8 mouse cellular contexts compared by ENCODE assay signal in the genomic region with DNA sequence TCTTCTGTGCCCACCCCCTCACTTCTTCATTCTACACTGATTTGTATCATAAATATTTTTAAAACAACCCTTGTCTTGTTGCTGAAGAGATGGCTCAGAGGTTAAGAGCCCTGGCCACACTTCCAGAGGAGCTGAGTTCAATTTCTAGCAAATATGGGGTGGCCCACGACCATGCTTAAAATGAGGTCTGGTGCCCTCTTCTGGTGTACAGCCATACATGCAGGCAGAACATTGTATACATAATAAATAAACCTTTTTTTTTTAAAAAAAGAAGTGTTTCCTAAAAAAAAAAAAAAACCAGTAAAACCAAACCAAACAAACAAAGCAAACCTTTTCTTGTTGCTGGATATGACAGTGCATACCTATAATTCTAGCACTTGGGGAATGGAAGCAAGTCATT.
DNase-seq lines count a peak whose midpoint lies in the region; TF ChIP-seq lines count a peak whose summit lies in the region.

No protein-coding gene starts in this region.

- DNase-seq in heart, postnatal 36 days: peak; percentile 13 to 22
- no peak for DNase-seq in heart, adult 11 months
- DNase-seq in CH12.LX (ENCODE audit: extremely low read depth): peak; percentile 37
- DNase-seq in brain, adult 2 months (ENCODE audit: low read depth, low spot score): peak; percentile 46
- DNase-seq in kidney, postnatal 14 days: peak; percentile 27
- DNase-seq in spleen, adult 18-20 months: no peak
- DNase-seq in left cerebral cortex, postnatal 10 days (ENCODE audit: extremely low spot score in 1 of 2, low spot score in 2 of 2): no peak
- DNase-seq in urinary bladder, postnatal 10 days (ENCODE audit: low spot score): no peak

- peaks cover 0 to 4% of the 10 kb centered on the region in 2 experiments; a peak in 1 of 4 replicates for H3K4me1 ChIP-seq in CH12.LX (ENCODE audit: control insufficient read depth in 1 of 2, insufficient read depth in 2 of 2)

- no peaks in the 10 kb centered on the region for H3K27me3 ChIP-seq in CH12.LX (replicated peaks)

- H3K4me2 ChIP-seq in CH12.LX (ENCODE audit: insufficient read depth, low read depth, poor library complexity, severe bottlenecking): no peak overlapping the region

- H3K9ac ChIP-seq in CH12.LX (ENCODE audit: insufficient read depth, low read depth): no peak overlapping the region

- no peak for TF ChIP-seq POLR2A in CH12.LX (IDR thresholded peaks at IDR 0.05; ENCODE audit: low read depth, low read length)

- in situ Hi-C loops in CH12.LX (cut with MboI; ENCODE audit: low pct_ligation_motif_present, low pct_unique_long_range_greater_than_20kb, low sequenced_read_pairs): loop anchor here (25.0 kb wide), 1 partner anchor 446 kb away; no protein-coding TSS in a partner anchor

- H3K4me3 ChIP-seq in CH12.LX (replicated peaks in 1 of 3; ENCODE audit: low read depth in 2 of 3, low read length in 2 of 3, poor library complexity in 1 of 3): no peak overlapping the region

- no peaks in the 10 kb centered on the region for H3K9me3 ChIP-seq in CH12.LX (replicated peaks; ENCODE audit: low read length)

- no peaks in the 10 kb centered on the region for H3K36me3 ChIP-seq in CH12.LX (replicated peaks in 1 of 2; ENCODE audit: control insufficient read depth in 1 of 2, insufficient read depth in 1 of 2, low read length in 1 of 2)

- intact Hi-C loops in heart, postnatal 36 days (cut with DNase I): loop anchor here (5.0 to 10.0 kb wide), 2 partner anchors 226 to 448 kb away; a partner anchor contains a TSS
- intact Hi-C loops in left cerebral cortex, postnatal 10 days (cut with DNase I): loop anchor here (5.0 kb wide), 3 partner anchors 76 to 326 kb away; a partner anchor contains a TSS

- TF ChIP-seq EP300 in CH12.LX (IDR thresholded peaks at IDR 0.05; ENCODE audit: low read length): no peak

- peak; percentile 57 for TF ChIP-seq RAD21 in CH12.LX (IDR thresholded peaks at IDR 0.05; ENCODE audit: low read depth, low read length)

- no peak overlapping the region for H3K27ac ChIP-seq in CH12.LX (ENCODE audit: insufficient read depth, low read depth)

- peak; percentile 16 to 68; a peak in 2 of 4 replicates for TF ChIP-seq CTCF in CH12.LX (conservative IDR thresholded peaks at IDR 0.05 in 1 of 2, IDR thresholded peaks at IDR 0.05 in 1 of 2; ENCODE audit: low read depth in 2 of 2, low read length in 2 of 2)

- H3K79me2 ChIP-seq in CH12.LX (replicated peaks; ENCODE audit: control insufficient read depth, extremely low read depth, insufficient read depth, poor library complexity, severe bottlenecking): no peaks in the 10 kb centered on the region

- dilution Hi-C loops in CH12.LX (cut with MboI; ENCODE audit: extremely low pct_ligation_motif_present, extremely low pct_unique_long_range_greater_than_20kb, low sequenced_read_pairs): no loop called here

TF ChIP-seq in CH12.LX, 34 proteins besides CTCF, POLR2A, EP300 and RAD21:
- peak; percentile 80 for TF ChIP-seq ZNF384 (IDR thresholded peaks at IDR 0.05; ENCODE audit: low read depth, low read length)
- no peak for TF ChIP-seq E2F4 (IDR thresholded peaks at IDR 0.05; ENCODE audit: insufficient replicate concordance, low read depth, low read length)
- no peak for TF ChIP-seq IRF4 (IDR thresholded peaks at IDR 0.05; ENCODE audit: low read depth, low read length)
- TF ChIP-seq NELFE (IDR thresholded peaks at IDR 0.05; ENCODE audit: low read depth, low read length): no peak
- peak; percentile 65 for TF ChIP-seq SMC3 (IDR thresholded peaks at IDR 0.05; ENCODE audit: low read depth, low read length)
- peak; percentile 14; the same call in 1 of the 2 replicates for TF ChIP-seq ZC3H11A (IDR thresholded peaks at IDR 0.05; ENCODE audit: low read depth, low read length)

Comparison
In these comparisons a context has a peak if more than half of its experiments do, and no peak if none do; other contexts are left out.
1. DNase-seq: peak in heart, postnatal 36 days (2 of 2), CH12.LX (single experiment), brain, adult 2 months (single experiment) and kidney, postnatal 14 days (single experiment); none in heart, adult 11 months (single experiment), spleen, adult 18-20 months (0 of 2), left cerebral cortex, postnatal 10 days (0 of 2) and urinary bladder, postnatal 10 days (single experiment).